Mouse (Mus musculus): ENCODE measurements around the gene Cryba2.

Gene Cryba2

GRCm38 (mm10) chr1:74893134-74893855, at the start of gene Cryba2:
TSS of gene Cryba2 (minus strand) at chr1:74893143.
- peaks cover 50% of the 10 kb centered on the region for H3K4me1 ChIP-seq (replicated peaks; ENCODE audit: low read depth, low read length)

GRCm38 (mm10) chr1:74941651-74942360, 48.9 kb upstream of the Cryba2 start:
- peaks cover 84% of the 10 kb centered on the region for H3K27me3 ChIP-seq (ENCODE audit: insufficient read depth, low read length)
- TF ChIP-seq POU5F1 (IDR thresholded peaks at IDR 0.05; ENCODE audit: borderline replicate concordance, low read length) (no peak), CTCF (conservative IDR thresholded peaks at IDR 0.05; ENCODE audit: low read length) (no peak), NANOG (IDR thresholded peaks at IDR 0.05; ENCODE audit: borderline replicate concordance, low read length) (no peak)
- no peaks in the 10 kb centered on the region for H3K9me3 ChIP-seq (ENCODE audit: low read length)
- H3K36me3 ChIP-seq (ENCODE audit: insufficient read depth, low read length) = no peaks in the 10 kb centered on the region
- no peak overlapping the region for H3K4me3 ChIP-seq (replicated peaks; ENCODE audit: low read length)
- H3K4me1 ChIP-seq (replicated peaks; ENCODE audit: low read depth, low read length) = 0 out of 2 replicates have a peak, but pooled peaks cover 7% of the 10 kb centered on the region

More at GRCm38 (mm10) chr1:74893134-74893855, at the start of gene Cryba2:
- Histone ChIP-seq H3K36me3 (ENCODE audit: insufficient read depth, low read length) (no peaks in the 10 kb centered on the region), H3K27me3 (ENCODE audit: insufficient read depth, low read length) (peaks cover 95% of the 10 kb centered on the region), H3K9me3 (ENCODE audit: low read length) (no peaks in the 10 kb centered on the region), H3K4me3 (replicated peaks; ENCODE audit: low read length) (peak within 1 kb of the TSS; percentile 72)
- TF ChIP-seq POU5F1 (IDR thresholded peaks at IDR 0.05; ENCODE audit: borderline replicate concordance, low read length) = peak; percentile 82
- TF ChIP-seq NANOG (IDR thresholded peaks at IDR 0.05; ENCODE audit: borderline replicate concordance, low read length) = no peak
- peak; percentile 93 for TF ChIP-seq CTCF (conservative IDR thresholded peaks at IDR 0.05; ENCODE audit: low read length)

- peaks cover 3% of the 10 kb centered on the region; the same call in 1 of the 2 replicates for H3K4me1 ChIP-seq (replicated peaks; ENCODE audit: low read depth, low read length)
- no peak overlapping the region for H3K4me3 ChIP-seq (replicated peaks; ENCODE audit: low read length)
- peaks cover 70% of the 10 kb centered on the region for H3K27me3 ChIP-seq (ENCODE audit: insufficient read depth, low read length)
- H3K36me3 ChIP-seq (ENCODE audit: insufficient read depth, low read length) = no peaks in the 10 kb centered on the region
- TF ChIP-seq CTCF (conservative IDR thresholded peaks at IDR 0.05; ENCODE audit: low read length) (no peak), POU5F1 (IDR thresholded peaks at IDR 0.05; ENCODE audit: borderline replicate concordance, low read length) (no peak), NANOG (IDR thresholded peaks at IDR 0.05; ENCODE audit: borderline replicate concordance, low read length) (no peak)
- H3K9me3 ChIP-seq (ENCODE audit: low read length) = no peaks in the 10 kb centered on the region
Measured at GRCm38 (mm10) chr1:74939762-74940161, 46.8 kb upstream of the Cryba2 start.

- Histone ChIP-seq H3K36me3 (ENCODE audit: insufficient read depth, low read length) (no peaks in the 10 kb centered on the region), H3K27me3 (ENCODE audit: insufficient read depth, low read length) (peaks cover 66% of the 10 kb centered on the region), H3K9me3 (ENCODE audit: low read length) (no peaks in the 10 kb centered on the region), H3K4me1 (replicated peaks; ENCODE audit: low read depth, low read length) (peaks cover 3% of the 10 kb centered on the region; the same call in 1 of the 2 replicates), H3K4me3 (replicated peaks; ENCODE audit: low read length) (no peak overlapping the region)
- TF ChIP-seq NANOG (IDR thresholded peaks at IDR 0.05; ENCODE audit: borderline replicate concordance, low read length) = no peak
- no peak for TF ChIP-seq CTCF (conservative IDR thresholded peaks at IDR 0.05; ENCODE audit: low read length)
- no peak for TF ChIP-seq POU5F1 (IDR thresholded peaks at IDR 0.05; ENCODE audit: borderline replicate concordance, low read length)
Measured at GRCm38 (mm10) chr1:74936221-74936830, 43.4 kb upstream of the Cryba2 start.

- Histone ChIP-seq H3K4me3 (replicated peaks; ENCODE audit: low read length) (peak within 1 kb of the TSS; percentile 67), H3K4me1 (replicated peaks; ENCODE audit: low read depth, low read length) (peaks cover 3% of the 10 kb centered on the region; the same call in 1 of the 2 replicates), H3K9me3 (ENCODE audit: low read length) (no peaks in the 10 kb centered on the region), H3K27me3 (ENCODE audit: insufficient read depth, low read length) (peaks cover 63% of the 10 kb centered on the region), H3K36me3 (ENCODE audit: insufficient read depth, low read length) (no peaks in the 10 kb centered on the region)
- TF ChIP-seq POU5F1 (IDR thresholded peaks at IDR 0.05; ENCODE audit: borderline replicate concordance, low read length) (no peak), NANOG (IDR thresholded peaks at IDR 0.05; ENCODE audit: borderline replicate concordance, low read length) (no peak), CTCF (conservative IDR thresholded peaks at IDR 0.05; ENCODE audit: low read length) (no peak)
Measured at GRCm38 (mm10) chr1:74935402-74935801, 42.5 kb upstream of the Cryba2 start, which contains the start of gene Cfap65. TSS of gene Cfap65 (minus strand) at chr1:74935599.

GRCm38 (mm10) chr1:74927621-74928296, 34.8 kb upstream of the Cryba2 start:
- peaks cover 22% of the 10 kb centered on the region for H3K4me1 ChIP-seq (replicated peaks; ENCODE audit: low read depth, low read length)
- no peak for TF ChIP-seq NANOG (IDR thresholded peaks at IDR 0.05; ENCODE audit: borderline replicate concordance, low read length)
- TF ChIP-seq POU5F1 (IDR thresholded peaks at IDR 0.05; ENCODE audit: borderline replicate concordance, low read length) = no peak
- TF ChIP-seq CTCF (conservative IDR thresholded peaks at IDR 0.05; ENCODE audit: low read length) = no peak

GRCm38 (mm10) chr1:74926721-74927120, 33.8 kb upstream of the Cryba2 start:
- TF ChIP-seq NANOG (IDR thresholded peaks at IDR 0.05; ENCODE audit: borderline replicate concordance, low read length) = no peak
- no peak for TF ChIP-seq POU5F1 (IDR thresholded peaks at IDR 0.05; ENCODE audit: borderline replicate concordance, low read length)
- peak; percentile 91 for TF ChIP-seq CTCF (conservative IDR thresholded peaks at IDR 0.05; ENCODE audit: low read length)

More at GRCm38 (mm10) chr1:74927621-74928296, 34.8 kb upstream of the Cryba2 start:
- Histone ChIP-seq H3K36me3 (ENCODE audit: insufficient read depth, low read length) (no peaks in the 10 kb centered on the region), H3K27me3 (ENCODE audit: insufficient read depth, low read length) (peaks cover 68% of the 10 kb centered on the region), H3K4me3 (replicated peaks; ENCODE audit: low read length) (no peak overlapping the region), H3K9me3 (ENCODE audit: low read length) (no peaks in the 10 kb centered on the region)

More at GRCm38 (mm10) chr1:74926721-74927120, 33.8 kb upstream of the Cryba2 start:
- Histone ChIP-seq H3K4me3 (replicated peaks; ENCODE audit: low read length) (no peak overlapping the region), H3K36me3 (ENCODE audit: insufficient read depth, low read length) (no peaks in the 10 kb centered on the region), H3K9me3 (ENCODE audit: low read length) (no peaks in the 10 kb centered on the region), H3K4me1 (replicated peaks; ENCODE audit: low read depth, low read length) (peaks cover 22% of the 10 kb centered on the region), H3K27me3 (ENCODE audit: insufficient read depth, low read length) (peaks cover 69% of the 10 kb centered on the region)
